Mouse (Mus musculus): ENCODE data around the gene Gm13090. TPM values are rescaled to one million over a fixed set of nuclear protein-coding genes. Genes with fewer than 3 reads are reported as not detected.

Gm13090 gene
- total RNA-seq, 4 experiments from 2014 or later: not detected

GRCm38 (mm10) chr4:151096334-151097103 is 7.1 kb downstream of the Gm13090 start:
- peak; percentile 17 to 55 for DNase-seq (ENCODE audit: low spot score in 2 of 2)

GRCm38 (mm10) chr4:151097104-151097438 is 7.7 kb downstream of the Gm13090 start:
- peak in 1 of 2 experiments; percentile 36 for DNase-seq (ENCODE audit: low spot score in 2 of 2)

GRCm38 (mm10) chr4:151103646-151104045 is 14.3 kb downstream of the Gm13090 start:
- DNase-seq (ENCODE audit: low spot score in 2 of 2): no peak

GRCm38 (mm10) chr4:151104147-151104546 is 14.8 kb downstream of the Gm13090 start:
- no peak for DNase-seq (ENCODE audit: low spot score in 2 of 2)

GRCm38 (mm10) chr4:151105886-151106285 is 16.5 kb downstream of the Gm13090 start:
- DNase-seq (ENCODE audit: low spot score in 2 of 2): no peak

- DNase-seq (ENCODE audit: low spot score in 2 of 2): no peak
These were observed 17.1 kb downstream of the Gm13090 start for GRCm38 (mm10) chr4:151106468-151106867.

GRCm38 (mm10) chr4:151107131-151108001 is 18.0 kb downstream of the Gm13090 start:
- no peak for DNase-seq (ENCODE audit: low spot score in 2 of 2)

GRCm38 (mm10) chr4:151108028-151108771 is 18.8 kb downstream of the Gm13090 start:
- DNase-seq (ENCODE audit: low spot score in 2 of 2): peak; percentile 66 to 78

GRCm38 (mm10) chr4:151108834-151109241 is 19.5 kb downstream of the Gm13090 start:
- DNase-seq (ENCODE audit: low spot score in 2 of 2): no peak

GRCm38 (mm10) chr4:151111226-151111625 is 21.9 kb downstream of the Gm13090 start:
- no peak for DNase-seq (ENCODE audit: low spot score in 2 of 2)

GRCm38 (mm10) chr4:151114574-151114973 is 25.2 kb downstream of the Gm13090 start:
- no peak for DNase-seq (ENCODE audit: low spot score in 2 of 2)

- DNase-seq (ENCODE audit: low spot score in 2 of 2): no peak
These were observed 29.5 kb downstream of the Gm13090 start for GRCm38 (mm10) chr4:151118883-151119282.

GRCm38 (mm10) chr4:151127636-151128548 is 38.5 kb downstream of the Gm13090 start:
- DNase-seq (ENCODE audit: low spot score in 2 of 2): no peak

GRCm38 (mm10) chr4:151128641-151129541 is 39.5 kb downstream of the Gm13090 start:
- DNase-seq (ENCODE audit: low spot score in 2 of 2): no peak

- peak; percentile 62 to 83 for DNase-seq (ENCODE audit: low spot score in 2 of 2)
These were observed 40.6 kb downstream of the Gm13090 start for GRCm38 (mm10) chr4:151129725-151130557.

GRCm38 (mm10) chr4:151130756-151131490 is 41.6 kb downstream of the Gm13090 start:
- peak in 1 of 2 experiments; percentile 51 for DNase-seq (ENCODE audit: low spot score in 2 of 2)

GRCm38 (mm10) chr4:151132493-151132892 is 43.1 kb downstream of the Gm13090 start:
- peak; percentile 73 to 80 for DNase-seq (ENCODE audit: low spot score in 2 of 2)

GRCm38 (mm10) chr4:151133760-151134159 is 44.4 kb downstream of the Gm13090 start:
- no peak for DNase-seq (ENCODE audit: low spot score in 2 of 2)

Data from gastrocnemius, adult 8-10 months (tissue).